Mouse (Mus musculus): ENCODE data around the gene Rnf216.
A peak's percentile ranks its signal among the peaks of the same experiment; 100 is the strongest.

The Rnf216 gene

GRCm38 (mm10) chr5:143101626-143102025, 11.2 kb downstream of the Rnf216 start:
- DNase-seq (ENCODE audit: low spot score in 2 of 2): no peak

- no peak for DNase-seq (ENCODE audit: low spot score in 2 of 2)
These were observed 17.5 kb downstream of the Rnf216 start for GRCm38 (mm10) chr5:143095256-143095655.

GRCm38 (mm10) chr5:143092891-143093290, 19.9 kb downstream of the Rnf216 start:
- DNase-seq (ENCODE audit: low spot score in 2 of 2): no peak

- peak in 1 of 2 experiments; percentile 39 for DNase-seq (ENCODE audit: low spot score in 2 of 2)
These were observed 27.9 kb downstream of the Rnf216 start for GRCm38 (mm10) chr5:143084898-143085297.

- DNase-seq (ENCODE audit: low spot score in 2 of 2): no peak
These were observed 33.0 kb downstream of the Rnf216 start for GRCm38 (mm10) chr5:143079806-143080205.

- no peak for DNase-seq (ENCODE audit: low spot score in 2 of 2)
These were observed 36.1 kb downstream of the Rnf216 start for GRCm38 (mm10) chr5:143076603-143077143.

- DNase-seq (ENCODE audit: low spot score in 2 of 2): no peak
These were observed 36.8 kb downstream of the Rnf216 start for GRCm38 (mm10) chr5:143075987-143076386.

GRCm38 (mm10) chr5:143069048-143069447, 43.7 kb downstream of the Rnf216 start:
- no peak for DNase-seq (ENCODE audit: low spot score in 2 of 2)

- no peak for DNase-seq (ENCODE audit: low spot score in 2 of 2)
These were observed 44.4 kb downstream of the Rnf216 start for GRCm38 (mm10) chr5:143068382-143068781.

- peak in 1 of 2 experiments; percentile 61 for DNase-seq (ENCODE audit: low spot score in 2 of 2)
These were observed 46.2 kb downstream of the Rnf216 start for GRCm38 (mm10) chr5:143066551-143066958.

- no peak for DNase-seq (ENCODE audit: low spot score in 2 of 2)
These were observed 46.7 kb downstream of the Rnf216 start for GRCm38 (mm10) chr5:143066096-143066495.

- no peak for DNase-seq (ENCODE audit: low spot score in 2 of 2)
These were observed 47.6 kb downstream of the Rnf216 start for GRCm38 (mm10) chr5:143065230-143065629.

- no peak for DNase-seq (ENCODE audit: low spot score in 2 of 2)
These were observed 50.5 kb downstream of the Rnf216 start for GRCm38 (mm10) chr5:143062251-143062650.

GRCm38 (mm10) chr5:143061511-143061910, 51.3 kb downstream of the Rnf216 start:
- no peak for DNase-seq (ENCODE audit: low spot score in 2 of 2)

GRCm38 (mm10) chr5:143060774-143061385, 51.9 kb downstream of the Rnf216 start:
- DNase-seq (ENCODE audit: low spot score in 2 of 2): no peak

- DNase-seq (ENCODE audit: low spot score in 2 of 2): no peak
These were observed 52.8 kb downstream of the Rnf216 start for GRCm38 (mm10) chr5:143059958-143060357.

GRCm38 (mm10) chr5:143059182-143059581, 53.6 kb downstream of the Rnf216 start:
- DNase-seq (ENCODE audit: low spot score in 2 of 2): no peak

- DNase-seq (ENCODE audit: low spot score in 2 of 2): no peak
These were observed 54.1 kb downstream of the Rnf216 start for GRCm38 (mm10) chr5:143058675-143059074.

- no peak for DNase-seq (ENCODE audit: low spot score in 2 of 2)
These were observed 54.6 kb downstream of the Rnf216 start for GRCm38 (mm10) chr5:143058208-143058607.

GRCm38 (mm10) chr5:143057753-143058152, 55.0 kb downstream of the Rnf216 start:
- no peak for DNase-seq (ENCODE audit: low spot score in 2 of 2)

GRCm38 (mm10) chr5:143056191-143056880, 56.5 kb downstream of the Rnf216 start:
- no peak for DNase-seq (ENCODE audit: low spot score in 2 of 2)

GRCm38 (mm10) chr5:143055501-143056125, 57.2 kb downstream of the Rnf216 start:
- no peak for DNase-seq (ENCODE audit: low spot score in 2 of 2)

- DNase-seq (ENCODE audit: low spot score in 2 of 2): no peak
These were observed 58.1 kb downstream of the Rnf216 start for GRCm38 (mm10) chr5:143054703-143055102.

Data from cerebellum, postnatal 4 days (tissue).